Mouse (Mus musculus) spleen, adult 2 months (tissue): ENCODE data around the gene Ccdc6.

Experiments
- CTCF ChIP-seq: fragments of 200-500 bp; IDR thresholded peaks from 2 replicates; pipeline ENCODE4 v1.5.1; 2011; ENCODE audit warnings: mild to moderate bottlenecking, inconsistent platforms; ENCODE audit not compliant: insufficient read depth, insufficient read length, insufficient replicate concordance; ENCODE audit errors: extremely low read depth
- POLR2A ChIP-seq: fragments of 200-500 bp; IDR thresholded peaks from 2 replicates; pipeline ENCODE4 v1.6.1; 2011; ENCODE audit warnings: low read depth, low read length, inconsistent platforms

DNA sequence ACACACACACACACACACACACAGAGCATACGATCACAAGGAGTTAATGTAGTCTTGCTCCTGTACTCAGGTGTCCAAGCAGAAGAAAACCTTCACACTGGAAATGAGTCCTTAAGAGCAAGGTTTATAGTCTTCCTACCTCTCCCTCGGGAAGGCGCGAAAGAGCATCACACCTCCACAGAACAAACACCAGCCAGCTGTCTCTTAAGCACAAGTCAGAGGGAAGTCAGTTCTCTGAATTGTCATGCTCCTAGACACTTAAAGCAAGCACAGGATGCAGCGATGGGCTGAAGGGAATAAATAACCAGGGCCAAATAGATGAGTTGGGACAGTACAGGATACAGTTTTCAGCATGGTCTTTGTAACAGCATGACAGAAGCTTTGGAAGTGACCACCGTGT is 35.8 kb downstream of the Ccdc6 start:
- TF ChIP-seq POLR2A (no peak), CTCF (no peak)
